Comparison of ENCODE assay signal across 22 mouse cellular contexts in genomic region chr6:99395745-99396144, GRCm38 (mm10).
"Had no signal": no experiment of that assay in that cellular context is flagged by ENCODE, and none has a peak within 500 bp of the region (broad histone marks: within the 10 kb centered on the region; RNA-seq: fewer than 3 reads in every experiment).

No protein-coding gene starts in this region.

- H3K36me3 ChIP-seq: limb, embryonic 12.5 days; limb, embryonic 15.5 days; neural tube, embryonic 12.5 days; neural tube, embryonic 15.5 days had no signal

- H3K27ac ChIP-seq: limb, embryonic 12.5 days; limb, embryonic 15.5 days; liver, embryonic 14.5 days; midbrain, embryonic 10.5 days; neural tube, embryonic 12.5 days; neural tube, embryonic 15.5 days had no signal

- H3K4me3 ChIP-seq: limb, embryonic 12.5 days; limb, embryonic 15.5 days; megakaryocyte, embryonic 14.5 days; midbrain, embryonic 10.5 days; neural tube, embryonic 12.5 days; neural tube, embryonic 15.5 days had no signal

- ATAC-seq: liver, postnatal 0 days had no signal

- H3K27me3 ChIP-seq: limb, embryonic 12.5 days; limb, embryonic 15.5 days; megakaryocyte, embryonic 14.5 days; neural tube, embryonic 12.5 days; neural tube, embryonic 15.5 days had no signal

- H3K4me1 ChIP-seq: limb, embryonic 15.5 days; neural tube, embryonic 12.5 days had no signal

- H3K9ac ChIP-seq: limb, embryonic 12.5 days; limb, embryonic 15.5 days; liver, embryonic 14.5 days; liver, postnatal 0 days; lung, embryonic 14.5 days; neural tube, embryonic 12.5 days; neural tube, embryonic 15.5 days had no signal

- H3K9me3 ChIP-seq: limb, embryonic 12.5 days; limb, embryonic 15.5 days; megakaryocyte, embryonic 14.5 days; midbrain, embryonic 10.5 days; neural tube, embryonic 12.5 days; neural tube, embryonic 15.5 days had no signal

- H3K4me2 ChIP-seq: limb, embryonic 12.5 days; limb, embryonic 15.5 days; liver, embryonic 11.5 days; lung, embryonic 14.5 days; neural tube, embryonic 12.5 days; neural tube, embryonic 15.5 days had no signal

- DNase-seq: kidney, adult 11 months; kidney, adult 8-10 months; kidney, postnatal 14 days; kidney, postnatal 4 days; left cerebral cortex, postnatal 4 days; liver, postnatal 0 days; lung, embryonic 14.5 days; lung, postnatal 10 days; lung, postnatal 36 days; right cerebral cortex, adult 18-20 months; right cerebral cortex, postnatal 14 days; right cerebral cortex, postnatal 4 days; thymus, adult 18-20 months; thymus, postnatal 25 days had no signal
